Mouse (Mus musculus) hindbrain, embryonic 13.5 days (tissue): ENCODE measurements around the gene Vim. TPM values are rescaled to one million over a fixed set of nuclear protein-coding genes. Genes with fewer than 3 reads are reported as not detected.
A peak's percentile ranks its signal among the peaks of the same experiment; 100 is the strongest.
"Not testable (repeated sequence)": the region's sequence is repeated elsewhere in the genome, so short reads cannot be mapped to it uniquely, and the experiment has no call there.

ENCODE experiments used
- ATAC-seq: fragments of 200-750 bp; cut with Nextera tagmentation; 2 replicates; pipeline ENCODE4 v1.8.0; 2017; ENCODE audit warnings: moderate TSS enrichment; ENCODE audit not compliant: low FRiP score
- H3K27ac ChIP-seq: fragments of 300-500 bp; sonication (generic); 2 replicates; pipeline ENCODE4 v1.5.1; 2015; ENCODE audit warnings: inconsistent platforms, mild to moderate bottlenecking, moderate library complexity
- H3K27me3 ChIP-seq: fragments of 300-500 bp; sonication (generic); 2 replicates; pipeline ENCODE4 v1.6.1; 2015; ENCODE audit warnings: mild to moderate bottlenecking, inconsistent platforms
- H3K36me3 ChIP-seq: fragments of 300-500 bp; sonication (generic); 2 replicates; pipeline ENCODE4 v1.6.1; 2015; ENCODE audit warnings: mild to moderate bottlenecking, inconsistent platforms
- H3K4me1 ChIP-seq: fragments of 300-500 bp; sonication (generic); replicated peaks from 2 replicates; pipeline ENCODE4 v1.6.1; 2015; ENCODE audit warnings: inconsistent platforms
- H3K4me2 ChIP-seq: fragments of 300-500 bp; sonication (generic); 2 replicates; pipeline ENCODE4 v1.6.1; 2015; ENCODE audit warnings: inconsistent platforms, mild to moderate bottlenecking, moderate library complexity
- H3K4me3 ChIP-seq: fragments of 300-500 bp; sonication (generic); 2 replicates; pipeline ENCODE4 v1.5.1; 2015; ENCODE audit warnings: mild to moderate bottlenecking, inconsistent platforms
- H3K9ac ChIP-seq: fragments of 300-500 bp; sonication (generic); 2 replicates; pipeline ENCODE4 v1.6.1; 2015; ENCODE audit warnings: mild to moderate bottlenecking, inconsistent platforms
- H3K9me3 ChIP-seq: fragments of 300-500 bp; sonication (generic); 2 replicates; pipeline ENCODE4 v1.6.1; 2016; ENCODE audit warnings: inconsistent platforms
- WGBS: fragments of 180-500 bp; shearing (Covaris S2); methylation state at CpG from one replicate; pipeline ENCODE4 v1.1.7; 2015; 5-methylcytosine and 5-hydroxymethylcytosine counted together
- polyA plus RNA-seq: library from polyadenylated mRNA; unstranded; fragments of >200 nt; fragmentation: Nextera tagmentation; extraction: Ambion mirVana; gene quantifications from 2 replicates; pipeline ENCODE4 v1.2.1, GENCODE M21; 2015

Vim gene
- polyA plus RNA-seq, 1 experiment from 2014 or later = 758 TPM

GRCm38 (mm10) chr2:13572647-13573407 lies 900 bp upstream of the Vim start:
- peak overlapping the region; percentile 62 for H3K4me3 ChIP-seq
- H3K36me3 ChIP-seq = no peaks in the 10 kb centered on the region; the same call in 1 of the 2 replicates
- peaks cover 40% of the 10 kb centered on the region for H3K4me1 ChIP-seq
- peak overlapping the region; percentile 87; the same call in 1 of the 2 replicates for H3K9ac ChIP-seq
- no peaks in the 10 kb centered on the region for H3K27me3 ChIP-seq
- H3K9me3 ChIP-seq = no peaks in the 10 kb centered on the region
- WGBS = 5% methylated on average over 12 of the region's 12 CpGs
- ATAC-seq = 0 out of 2 replicates have a peak, but pooled peaks have one; percentile 4
- H3K4me2 ChIP-seq = peak overlapping the region; percentile 75
- peak overlapping the region; percentile 94 for H3K27ac ChIP-seq

- Histone ChIP-seq H3K27ac (peak overlapping the region; percentile 94), H3K9ac (peak overlapping the region; percentile 87), H3K4me1 (peaks cover 49% of the 10 kb centered on the region), H3K9me3 (no peaks in the 10 kb centered on the region), H3K4me2 (peak overlapping the region; percentile 75), H3K27me3 (no peaks in the 10 kb centered on the region), H3K4me3 (peak overlapping the region; percentile 62), H3K36me3 (peaks cover 10% of the 10 kb centered on the region)
- under 1% methylated on average over 46 of the region's 46 CpGs for WGBS
- ATAC-seq = peak; percentile 93
Observed at GRCm38 (mm10) chr2:13574066-13574800, 506 bp downstream of the Vim start.

- H3K4me1 ChIP-seq = peaks cover 49% of the 10 kb centered on the region
- 0% methylated on average over 21 of the region's 21 CpGs for WGBS
- peak overlapping the region; percentile 75 for H3K4me2 ChIP-seq
- H3K9ac ChIP-seq = peak overlapping the region; percentile 87
- H3K4me3 ChIP-seq = peak overlapping the region; percentile 62
- peak overlapping the region; percentile 94 for H3K27ac ChIP-seq
- H3K36me3 ChIP-seq = peaks cover 15% of the 10 kb centered on the region
- H3K27me3 ChIP-seq = no peaks in the 10 kb centered on the region
- H3K9me3 ChIP-seq = no peaks in the 10 kb centered on the region
- 0 out of 2 replicates have a peak, but pooled peaks have one; percentile 9 for ATAC-seq
Observed at GRCm38 (mm10) chr2:13574801-13575150, 1.0 kb downstream of the Vim start.

DNA sequence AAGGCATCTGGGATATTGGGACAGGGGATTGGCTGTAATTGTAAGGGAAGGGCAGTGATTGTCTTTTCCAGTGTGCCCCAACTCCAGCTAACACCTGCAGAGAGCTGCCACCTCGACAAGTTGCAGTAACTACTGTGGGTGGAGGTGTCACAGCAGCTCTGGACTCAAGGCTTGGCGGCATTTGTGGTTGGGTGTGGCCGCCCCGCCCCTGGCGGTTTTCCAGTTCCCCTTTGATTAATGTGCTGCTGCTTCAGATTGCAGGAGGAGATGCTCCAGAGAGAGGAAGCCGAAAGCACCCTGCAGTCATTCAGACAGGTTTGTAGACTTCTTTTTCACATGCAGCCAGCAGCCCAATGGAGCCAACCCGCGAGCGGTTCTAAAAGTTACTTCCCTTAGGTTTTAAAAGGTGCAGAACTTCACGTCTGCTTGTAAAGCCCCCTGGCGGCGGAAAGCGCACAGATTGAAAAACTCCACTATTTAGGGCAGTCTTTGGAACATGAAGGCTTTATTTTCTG lies 1.6 kb downstream of the Vim start:
- no peak for ATAC-seq
- Histone ChIP-seq H3K9ac (peak overlapping the region; percentile 87), H3K9me3 (no peaks in the 10 kb centered on the region), H3K4me1 (peaks cover 49% of the 10 kb centered on the region), H3K36me3 (peaks cover 21% of the 10 kb centered on the region), H3K27me3 (no peaks in the 10 kb centered on the region), H3K4me3 (peak overlapping the region; percentile 62), H3K27ac (peak overlapping the region; percentile 94), H3K4me2 (peak overlapping the region; percentile 75)
- under 1% methylated on average over 13 of the region's 13 CpGs for WGBS

DNA sequence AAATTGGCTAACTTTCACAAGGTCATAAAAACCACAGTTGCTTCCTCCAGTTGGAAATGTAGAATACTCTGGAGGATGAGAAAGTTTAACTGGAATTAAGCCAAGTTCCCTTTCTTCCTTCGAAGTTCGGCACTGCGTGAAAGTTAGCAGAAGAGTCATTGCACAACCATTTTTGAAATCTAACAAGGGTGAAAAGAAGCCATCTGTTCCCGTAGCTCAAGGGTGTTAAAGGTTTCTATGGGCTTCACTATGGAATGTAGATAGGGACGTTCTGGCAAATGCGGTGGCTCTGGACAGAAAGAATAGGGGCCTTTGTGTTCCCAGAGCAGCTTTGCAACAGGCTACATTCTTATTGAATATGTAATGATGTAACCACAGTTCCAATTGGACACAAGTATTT lies 2.2 kb downstream of the Vim start:
- Histone ChIP-seq H3K36me3 (peaks cover 26% of the 10 kb centered on the region), H3K27ac (peak overlapping the region; percentile 94), H3K4me1 (peaks cover 49% of the 10 kb centered on the region), H3K4me3 (peak overlapping the region; percentile 62), H3K9me3 (no peaks in the 10 kb centered on the region), H3K4me2 (peak overlapping the region; percentile 75), H3K9ac (peak overlapping the region; percentile 87), H3K27me3 (no peaks in the 10 kb centered on the region)
- peak; percentile 21 for ATAC-seq
- WGBS = 0% methylated on average over 6 of the region's 6 CpGs

DNA sequence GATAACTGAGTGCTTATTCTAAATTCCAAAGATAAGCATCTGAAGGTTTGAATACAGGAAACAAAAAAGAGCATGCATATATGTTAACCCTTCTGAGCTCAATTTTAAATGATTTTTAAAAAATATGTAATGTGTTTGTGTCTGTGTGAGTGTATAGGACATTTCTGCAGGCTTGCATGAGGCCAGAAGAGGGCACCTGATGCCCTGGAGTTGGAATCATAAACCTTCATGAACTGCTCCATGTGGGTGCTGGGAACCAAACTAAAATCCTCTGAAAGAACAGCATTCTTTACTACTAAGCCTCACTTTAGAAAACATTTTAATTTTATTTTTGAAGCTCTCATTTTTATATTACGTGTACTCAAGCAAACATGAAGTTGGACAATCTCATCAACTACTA lies 3.7 kb downstream of the Vim start:
- Histone ChIP-seq H3K9me3 (no peaks in the 10 kb centered on the region), H3K4me1 (peaks cover 43% of the 10 kb centered on the region), H3K4me2 (peak overlapping the region; percentile 48), H3K27me3 (no peaks in the 10 kb centered on the region), H3K27ac (no peak overlapping the region), H3K4me3 (peak overlapping the region; percentile 13), H3K36me3 (peaks cover 38% of the 10 kb centered on the region), H3K9ac (no peak overlapping the region)
- ATAC-seq = no peak
- WGBS = 91% methylated on average over 1 of the region's 1 CpGs

- H3K9ac ChIP-seq = no peak overlapping the region
- no peaks in the 10 kb centered on the region for H3K9me3 ChIP-seq
- no peak overlapping the region; the same call in 1 of the 2 replicates for H3K4me3 ChIP-seq
- H3K27me3 ChIP-seq = no peaks in the 10 kb centered on the region
- ATAC-seq = no peak
- H3K27ac ChIP-seq = peak overlapping the region; percentile 44; the same call in 1 of the 2 replicates
- peaks cover 43% of the 10 kb centered on the region for H3K36me3 ChIP-seq
- peak overlapping the region; percentile 30 for H3K4me2 ChIP-seq
- WGBS = 60% methylated on average over 14 of the region's 14 CpGs
- H3K4me1 ChIP-seq = peaks cover 33% of the 10 kb centered on the region
Observed at GRCm38 (mm10) chr2:13578473-13579152, 4.9 kb downstream of the Vim start.

- H3K9ac ChIP-seq = no peak overlapping the region
- H3K4me2 ChIP-seq = no peak overlapping the region
- no peak for ATAC-seq
- H3K27ac ChIP-seq = no peak overlapping the region
- H3K27me3 ChIP-seq = no peaks in the 10 kb centered on the region
- H3K4me1 ChIP-seq = peaks cover 33% of the 10 kb centered on the region
- no peak overlapping the region for H3K4me3 ChIP-seq
- H3K9me3 ChIP-seq = no peaks in the 10 kb centered on the region
- 83% methylated on average over 8 of the region's 8 CpGs for WGBS
- peaks cover 43% of the 10 kb centered on the region for H3K36me3 ChIP-seq
Observed at GRCm38 (mm10) chr2:13579315-13579714, 5.6 kb downstream of the Vim start.

GRCm38 (mm10) chr2:13579991-13580390 lies 6.3 kb downstream of the Vim start:
- Histone ChIP-seq H3K27ac (no peak overlapping the region), H3K4me1 (peaks cover 28% of the 10 kb centered on the region), H3K9ac (no peak overlapping the region), H3K4me2 (no peak overlapping the region), H3K9me3 (no peaks in the 10 kb centered on the region), H3K27me3 (no peaks in the 10 kb centered on the region), H3K4me3 (no peak overlapping the region), H3K36me3 (peaks cover 43% of the 10 kb centered on the region)
- 65% methylated on average over 11 of the region's 11 CpGs for WGBS
- no peak for ATAC-seq

DNA sequence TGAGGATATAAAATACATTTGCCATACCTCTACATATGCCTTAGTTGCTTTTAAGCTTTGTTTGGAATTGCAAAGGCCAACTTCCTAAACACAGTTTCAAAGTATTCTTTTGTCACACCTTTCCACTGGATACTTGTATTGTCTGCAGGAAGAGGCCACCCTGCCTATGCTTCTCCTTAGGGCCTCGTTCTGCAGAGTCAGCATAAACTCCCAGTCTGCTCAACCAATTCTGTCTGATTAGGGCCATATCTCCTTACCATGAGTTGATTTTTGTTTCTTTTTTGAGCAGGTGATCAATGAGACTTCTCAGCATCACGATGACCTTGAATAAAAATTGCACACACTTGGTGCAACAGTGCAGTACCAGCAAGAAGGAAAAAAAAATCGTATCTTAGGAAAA lies 8.5 kb downstream of the Vim start:
- Histone ChIP-seq H3K27me3 (no peaks in the 10 kb centered on the region), H3K4me3 (no peak overlapping the region), H3K9ac (no peak overlapping the region), H3K4me1 (peaks cover 12% of the 10 kb centered on the region), H3K36me3 (peaks cover 43% of the 10 kb centered on the region), H3K27ac (no peak overlapping the region), H3K9me3 (no peaks in the 10 kb centered on the region), H3K4me2 (no peak overlapping the region)
- 80% methylated on average over 3 of the region's 3 CpGs for WGBS
- no peak for ATAC-seq

DNA sequence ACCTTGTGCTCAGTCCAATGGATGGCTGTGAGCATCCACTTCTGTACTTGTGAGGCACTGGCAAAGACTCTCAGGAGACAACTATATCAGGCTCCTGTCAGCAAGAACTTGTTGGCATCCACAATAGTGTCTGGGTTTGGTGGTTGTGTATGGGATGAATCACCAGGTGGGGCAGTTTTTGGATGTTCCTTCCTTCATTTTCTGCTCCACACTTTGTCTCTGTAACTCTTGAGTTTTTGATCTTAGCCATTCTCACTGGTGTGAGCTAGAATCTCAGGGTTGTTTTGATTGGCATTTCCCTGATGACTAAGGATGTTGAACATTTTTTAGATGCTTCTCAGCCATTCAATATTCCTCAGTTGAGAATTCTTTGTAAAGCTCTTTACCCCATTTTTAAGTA lies 10.0 kb downstream of the Vim start:
- H3K4me2 ChIP-seq, H3K9ac ChIP-seq, ATAC-seq, H3K27ac ChIP-seq, H3K4me1 ChIP-seq, H3K4me3 ChIP-seq, H3K9me3 ChIP-seq, H3K27me3 ChIP-seq: not testable (repeated sequence)
- H3K36me3 ChIP-seq = peaks cover 35% of the 10 kb centered on the region

DNA sequence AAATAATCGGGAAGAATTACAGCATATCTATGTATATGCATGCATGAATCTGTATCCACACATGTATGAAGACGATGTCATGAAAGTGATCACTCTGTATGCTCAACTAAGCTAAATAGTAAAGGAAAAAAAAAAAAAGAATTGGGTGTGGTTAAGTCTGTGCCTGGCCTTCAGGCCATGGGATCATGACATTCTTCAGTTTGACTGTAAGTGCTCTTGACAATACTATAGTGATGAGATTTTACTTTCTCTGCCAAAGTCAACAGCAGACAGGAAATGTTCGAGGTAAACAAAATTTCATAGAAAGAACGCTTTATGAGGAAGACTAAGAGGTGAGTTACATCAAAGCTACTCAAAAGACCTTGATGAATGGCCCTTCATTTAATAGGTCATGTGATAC lies 19.6 kb downstream of the Vim start:
- H3K27me3 ChIP-seq = no peaks in the 10 kb centered on the region
- no peak overlapping the region for H3K4me3 ChIP-seq
- H3K36me3 ChIP-seq = no peaks in the 10 kb centered on the region
- ATAC-seq = no peak
- H3K4me1 ChIP-seq = no peaks in the 10 kb centered on the region
- H3K9ac ChIP-seq = no peak overlapping the region
- no peak overlapping the region for H3K4me2 ChIP-seq
- H3K9me3 ChIP-seq = no peaks in the 10 kb centered on the region
- no peak overlapping the region for H3K27ac ChIP-seq
- WGBS = 89% methylated on average over 4 of the region's 4 CpGs
